Mouse (Mus musculus) limb, embryonic 12.5 days (tissue): Measurements from ENCODE around the gene Arid1b. TPM values are rescaled to one million over a fixed set of nuclear protein-coding genes. Genes with fewer than 3 reads are reported as not detected.

Experiments
- ATAC-seq: fragments of 200-750 bp; cut with Nextera tagmentation; 2 replicates; pipeline ENCODE4 v1.8.0; 2017; ENCODE audit warnings: low read depth, moderate TSS enrichment; ENCODE audit not compliant: insufficient number of reproducible peaks, insufficient read depth, low FRiP score, low TSS enrichment
- H3K27ac ChIP-seq: fragments of 300-500 bp; sonication (generic); 2 replicates; pipeline ENCODE4 v1.5.1; 2016; ENCODE audit warnings: mild to moderate bottlenecking, moderate library complexity
- H3K27me3 ChIP-seq: fragments of 300-500 bp; sonication (generic); 2 replicates; pipeline ENCODE4 v1.6.1; 2016; ENCODE audit warnings: mild to moderate bottlenecking, moderate library complexity
- H3K36me3 ChIP-seq: fragments of 300-500 bp; sonication (generic); 2 replicates; pipeline ENCODE4 v1.6.1; 2016; ENCODE audit warnings: mild to moderate bottlenecking, moderate library complexity
- H3K4me1 ChIP-seq: fragments of 300-500 bp; sonication (generic); replicated peaks from 2 replicates; pipeline ENCODE4 v1.6.1; 2016
- H3K4me2 ChIP-seq: fragments of 300-500 bp; sonication (generic); 2 replicates; pipeline ENCODE4 v1.6.1; 2016; ENCODE audit warnings: mild to moderate bottlenecking, moderate library complexity
- H3K4me3 ChIP-seq: fragments of 300-500 bp; sonication (generic); replicated peaks from 2 replicates; pipeline ENCODE4 v1.5.1; 2016; ENCODE audit warnings: mild to moderate bottlenecking
- H3K9ac ChIP-seq: fragments of 300-500 bp; sonication (generic); replicated peaks from 2 replicates; pipeline ENCODE4 v1.6.1; 2016; ENCODE audit warnings: mild to moderate bottlenecking, moderate library complexity
- H3K9me3 ChIP-seq: fragments of 300-500 bp; sonication (generic); 2 replicates; pipeline ENCODE4 v1.6.1; 2016; ENCODE audit warnings: mild to moderate bottlenecking, moderate library complexity
- WGBS: fragments of 180-500 bp; shearing (Covaris S2); methylation state at CpG from one replicate; pipeline ENCODE4 v1.1.7; 2016; 5-methylcytosine and 5-hydroxymethylcytosine counted together
- polyA plus RNA-seq: library from polyadenylated mRNA; unstranded; fragments of >200 nt; fragmentation: Nextera tagmentation; extraction: Ambion mirVana; gene quantifications from 2 replicates; pipeline ENCODE4 v1.2.1, GENCODE M21; 2016

Gene Arid1b
- polyA plus RNA-seq, 1 experiment from 2014 or later: 18.2 TPM

DNA sequence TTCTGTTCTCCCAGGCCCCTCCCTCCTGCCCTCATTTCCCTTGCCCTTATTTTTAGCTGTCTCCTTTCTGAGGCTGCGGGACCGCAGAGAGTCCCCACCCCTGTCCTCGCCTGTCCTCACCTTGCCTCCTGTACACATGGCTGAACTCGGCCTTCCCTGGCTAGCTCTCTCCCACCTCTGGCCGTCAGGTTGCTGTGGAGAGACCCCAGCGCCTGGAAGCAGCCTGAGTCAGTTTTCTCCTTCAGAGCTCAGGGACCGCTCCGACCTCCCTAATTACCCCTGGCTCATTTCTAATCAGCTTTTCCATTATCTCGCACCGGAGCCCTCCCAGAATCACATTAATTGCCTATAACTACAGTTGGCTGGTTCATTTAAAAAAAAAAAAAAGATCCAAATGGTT, 396.6 kb downstream of the Arid1b start:
- Histone ChIP-seq H3K9me3 (peaks cover 7% of the 10 kb centered on the region; the same call in 1 of the 2 replicates), H3K9ac (no peak overlapping the region), H3K4me1 (no peaks in the 10 kb centered on the region), H3K4me2 (no peak overlapping the region), H3K36me3 (no peaks in the 10 kb centered on the region), H3K27me3 (no peaks in the 10 kb centered on the region), H3K4me3 (no peak overlapping the region), H3K27ac (no peak overlapping the region)
- WGBS: 61% methylated on average over 10 of the region's 10 CpGs
- ATAC-seq: no peak

DNA sequence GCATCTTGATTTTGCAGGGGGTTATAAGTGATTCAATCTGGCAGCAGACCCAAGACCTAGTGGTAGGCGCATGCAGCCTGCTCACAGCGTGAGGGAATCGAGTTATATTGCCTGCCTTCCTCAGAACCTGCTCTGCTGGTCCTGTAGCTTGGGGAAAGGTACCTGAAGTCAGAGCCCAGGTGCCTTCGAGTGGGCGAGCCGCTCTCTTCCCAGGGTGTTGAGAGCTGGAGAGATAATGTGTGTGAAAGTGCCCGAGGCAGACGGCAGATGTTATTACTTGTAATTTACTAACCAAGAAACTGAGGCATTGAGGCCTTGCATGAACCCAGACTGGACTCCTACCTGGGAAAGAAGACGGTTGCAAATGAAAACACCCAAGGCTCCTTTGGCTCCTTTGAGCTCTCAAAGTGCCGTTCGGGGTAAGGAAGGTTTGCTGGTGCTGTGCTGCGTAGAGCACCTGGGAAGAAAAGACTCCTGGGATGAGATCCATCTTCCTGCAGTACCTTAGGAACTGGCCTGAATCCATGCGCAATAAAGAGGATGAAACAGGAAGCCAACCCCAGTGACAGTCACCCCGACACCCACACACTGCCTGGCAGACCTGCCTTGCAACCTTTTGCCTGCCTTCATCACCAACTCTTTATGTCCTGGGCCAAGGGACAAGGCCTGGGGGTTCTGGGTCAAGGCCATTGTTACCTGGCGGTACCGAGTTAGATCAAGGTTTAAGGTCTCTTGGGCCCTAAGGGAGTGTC, 401.5 kb downstream of the Arid1b start:
- no peak for ATAC-seq
- no peak overlapping the region for H3K27ac ChIP-seq

DNA sequence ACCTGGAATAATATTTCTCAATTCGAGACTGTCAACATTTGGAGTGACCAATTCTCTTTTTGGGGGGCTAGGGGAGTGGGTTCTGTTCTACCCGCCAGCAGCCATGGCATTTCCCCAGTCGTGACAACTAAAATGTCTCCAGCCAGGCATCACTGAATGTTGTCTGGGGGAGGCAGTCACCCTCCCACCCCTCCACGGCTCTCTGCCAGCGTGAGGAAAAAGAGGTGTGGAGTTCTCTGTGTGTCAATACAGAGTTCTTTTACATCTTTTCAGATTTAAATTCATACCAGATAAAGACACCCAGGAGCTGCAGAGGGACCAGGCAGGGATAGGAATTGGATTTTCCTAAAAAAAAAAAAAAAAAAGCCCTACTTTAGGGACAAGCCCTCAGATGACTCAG, 402.1 kb downstream of the Arid1b start:
- WGBS: 77% methylated on average over 5 of the region's 5 CpGs
- no peak for ATAC-seq

More for the DNA sequence above, 401.5 kb downstream of the Arid1b start:
- no peak overlapping the region for H3K9ac ChIP-seq
- peaks cover 6% of the 10 kb centered on the region; the same call in 1 of the 2 replicates for H3K27me3 ChIP-seq
- no peak overlapping the region for H3K4me2 ChIP-seq
- peaks cover 3% of the 10 kb centered on the region; the same call in 1 of the 2 replicates for H3K4me1 ChIP-seq
- H3K4me3 ChIP-seq: no peak overlapping the region
- no peaks in the 10 kb centered on the region for H3K36me3 ChIP-seq
- WGBS: 81% methylated on average over 16 of the region's 16 CpGs
- peaks cover 7% of the 10 kb centered on the region; the same call in 1 of the 2 replicates for H3K9me3 ChIP-seq

More for the DNA sequence above, 402.1 kb downstream of the Arid1b start:
- Histone ChIP-seq H3K4me1 (peaks cover 3% of the 10 kb centered on the region; the same call in 1 of the 2 replicates), H3K27me3 (peaks cover 6% of the 10 kb centered on the region; the same call in 1 of the 2 replicates), H3K4me2 (no peak overlapping the region), H3K27ac (no peak overlapping the region), H3K36me3 (no peaks in the 10 kb centered on the region), H3K4me3 (no peak overlapping the region), H3K9me3 (peaks cover 7% of the 10 kb centered on the region; the same call in 1 of the 2 replicates), H3K9ac (no peak overlapping the region)
